Mouse (Mus musculus): ENCODE measurements around the gene Elf3. TPM values are rescaled to one million over a fixed set of nuclear protein-coding genes. Genes with fewer than 3 reads are reported as not detected.

Elf3 gene
- total RNA-seq, 1 experiment from 2014 or later = not detected

Other genes with a start within 250 kb of the Elf3 start
- gene Lgr6, start 153.3 kb downstream of the Elf3 start, total RNA-seq (2017) = 0.10 to 0.32 TPM in 2 of 3 replicates, not detected in the other
- 25.1 to 87.0 TPM (median 26.0 TPM) in 3 replicates for gene Ptpn7, start 125.9 kb downstream of the Elf3 start, total RNA-seq (2017)
- 52.6 to 85.7 TPM (median 55.1 TPM) in 3 replicates for gene Arl8a, start 111.7 kb downstream of the Elf3 start, total RNA-seq (2017)
- gene Gpr37l1, start 90.9 kb downstream of the Elf3 start, total RNA-seq (2017) = not detected in 3 replicates
- 66.6 to 85.9 TPM (median 71.4 TPM) in 3 replicates for gene Rnpep, start 25.5 kb upstream of the Elf3 start, total RNA-seq (2017)
- 11.7 to 18.5 TPM (median 16.7 TPM) in 3 replicates for gene Timm17a, start 55.2 kb upstream of the Elf3 start, total RNA-seq (2017)
- not detected in 3 replicates for gene Lmod1, start 66.2 kb upstream of the Elf3 start, total RNA-seq (2017)
- not detected in 3 replicates for gene Shisa4, start 116.7 kb upstream of the Elf3 start, total RNA-seq (2017)
- gene Ipo9, start 171.9 kb upstream of the Elf3 start, total RNA-seq (2017) = 21.4 to 32.9 TPM (median 21.8 TPM) in 3 replicates